Mouse (Mus musculus) ES-E14 (cell line): Measurements from ENCODE around the gene Camkk1.

ENCODE experiments used
- CHD2 ChIP-seq: IDR thresholded peaks from 2 replicates; pipeline ENCODE4 v1.6.1; 2014; ENCODE audit warnings: mild to moderate bottlenecking, low read depth, low read length, inconsistent platforms
- HCFC1 ChIP-seq: IDR thresholded peaks from 2 replicates; pipeline ENCODE4 v1.6.1; 2012; ENCODE audit warnings: low read length, inconsistent platforms, borderline replicate concordance; ENCODE audit not compliant: insufficient read depth
- MAFK ChIP-seq: IDR thresholded peaks from 2 replicates; pipeline ENCODE4 v1.6.1; 2014; ENCODE audit warnings: mild to moderate bottlenecking, low read depth, low read length, inconsistent platforms; ENCODE audit not compliant: insufficient read depth
- ZC3H11A ChIP-seq: IDR thresholded peaks from 2 replicates; pipeline ENCODE4 v1.6.1; 2012; ENCODE audit warnings: low read depth, mild to moderate bottlenecking, inconsistent platforms, low read length, borderline replicate concordance
- ZNF384 ChIP-seq: IDR thresholded peaks from 2 replicates; pipeline ENCODE4 v1.6.1; 2012; ENCODE audit warnings: low read depth, low read length, inconsistent platforms

- no peak for TF ChIP-seq HCFC1
- no peak for TF ChIP-seq ZC3H11A
- TF ChIP-seq ZNF384 = no peak
- TF ChIP-seq CHD2 = no peak
- TF ChIP-seq MAFK = no peak
Observed at GRCm38 (mm10) chr11:73019147-73019795, 463 bp downstream of the Camkk1 start.
